Mouse (Mus musculus): ENCODE measurements around the gene D030056L22Rik. TPM values are rescaled to one million over a fixed set of nuclear protein-coding genes. Genes with fewer than 3 reads are reported as not detected.

Gene D030056L22Rik
- 10.5 to 12.4 TPM (median 11.9 TPM) in 4 replicates for total RNA-seq (2023)

DNA sequence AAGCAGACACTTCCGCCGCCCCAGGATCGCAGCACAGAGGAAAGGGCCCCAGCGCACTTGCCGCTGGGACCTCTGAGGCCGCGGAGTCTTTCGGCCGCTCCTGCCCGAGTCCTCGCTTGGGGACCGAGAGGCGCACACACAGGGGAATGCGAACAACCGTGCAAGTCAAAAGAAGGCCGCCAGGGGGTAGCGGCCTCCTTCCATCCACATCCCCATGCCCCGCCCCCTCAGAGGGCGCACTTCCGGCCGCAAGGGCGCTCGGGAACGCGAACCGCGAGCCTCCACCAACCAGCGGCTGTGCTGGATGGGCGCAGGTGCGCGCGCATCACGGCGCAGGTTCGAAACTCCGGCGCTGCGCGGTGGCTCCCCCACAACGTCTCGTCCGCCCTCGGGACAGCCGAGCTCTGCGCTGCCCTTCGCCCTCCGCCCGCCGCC, at the start of gene D030056L22Rik:
D030056L22Rik (plus strand) TSS at position 328 of the 435 bp plus-strand sequence.

DNA sequence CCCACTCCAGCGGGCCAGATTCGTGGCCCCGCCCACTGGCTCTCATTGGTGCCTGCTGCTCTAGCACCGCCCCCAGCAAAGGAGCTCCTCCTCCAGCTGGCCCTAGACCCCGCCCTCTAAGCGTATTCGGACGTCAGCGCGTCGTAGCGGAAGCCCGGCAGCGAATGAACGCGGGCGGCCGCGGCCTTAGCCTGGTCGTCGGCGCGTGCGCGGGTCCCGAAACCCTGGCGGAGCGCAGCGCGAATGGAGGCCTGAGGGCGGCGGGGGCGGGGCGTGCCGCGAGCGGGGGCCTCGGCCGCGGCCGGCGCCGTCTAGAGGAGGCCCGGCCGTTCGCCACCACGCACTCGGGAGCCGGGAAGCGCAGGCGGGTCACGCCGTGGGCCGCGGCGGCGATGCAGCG, 42.4 kb upstream of the D030056L22Rik start, which contains the start of gene Carnmt1:
Carnmt1 (plus strand) TSS at position 157 of the 400 bp plus-strand sequence.

DNA sequence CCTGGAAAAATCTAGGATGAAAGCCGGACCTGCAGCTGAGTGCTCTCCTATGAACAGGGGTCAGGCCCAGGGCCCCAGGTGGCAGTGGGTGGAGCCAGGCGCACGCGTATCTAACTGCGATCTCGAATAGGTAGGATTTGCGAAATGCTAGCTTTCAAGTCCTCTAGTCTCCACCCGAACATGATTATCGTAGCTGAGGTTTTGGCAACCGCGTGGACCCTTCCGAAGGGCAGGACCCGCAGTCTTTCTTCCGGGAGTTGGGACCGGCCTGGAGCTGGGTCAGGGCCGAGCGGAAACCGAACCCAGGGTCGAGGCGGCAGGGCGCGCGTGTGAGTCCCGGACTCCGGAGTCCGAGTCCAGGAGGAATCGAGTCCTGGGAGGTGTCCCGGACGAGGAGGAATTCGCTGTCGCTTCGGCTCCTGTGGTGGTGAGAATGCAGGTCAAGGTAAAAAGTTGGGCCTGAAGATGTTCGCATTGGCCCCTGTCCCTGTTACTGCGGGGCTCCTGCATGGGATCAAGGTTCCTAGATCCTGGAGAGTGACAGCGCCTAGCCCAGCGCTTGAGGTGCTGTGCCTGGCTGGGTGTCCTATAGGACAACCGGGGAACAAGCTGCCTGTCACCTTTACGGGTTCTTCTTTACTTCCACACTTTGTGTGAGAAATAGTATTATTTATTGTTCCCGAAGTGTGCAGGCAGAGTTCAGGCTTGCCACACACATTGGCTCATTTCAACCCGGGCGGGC, 36.8 kb downstream of the D030056L22Rik start, which contains the start of gene Trpm6:
Trpm6 (plus strand) TSS at position 386 of the 742 bp plus-strand sequence.

Other genes starting within 250 kb of the D030056L22Rik start
- gene Ostf1, start 81.4 kb upstream of the D030056L22Rik start, total RNA-seq (2023) = 131 to 146 TPM (median 140 TPM) in 4 replicates
- gene Nmrk1, start 81.2 kb upstream of the D030056L22Rik start, total RNA-seq (2023) = 30.2 to 37.3 TPM (median 33.8 TPM) in 4 replicates
- 10.1 to 14.2 TPM (median 11.4 TPM) in 4 replicates for gene Carnmt1, start 42.4 kb upstream of the D030056L22Rik start, total RNA-seq (2023)
- not detected in 4 replicates for gene Trpm6, start 36.8 kb downstream of the D030056L22Rik start, total RNA-seq (2023)